Mouse (Mus musculus) kidney, embryonic 14.5 days (tissue): ENCODE data around the gene Zswim1. TPM values are rescaled to one million over a fixed set of nuclear protein-coding genes. Genes with fewer than 3 reads are reported as not detected.
"Not testable (repeated sequence)": the region's sequence is repeated elsewhere in the genome, so short reads cannot be mapped to it uniquely, and the experiment has no call there.

Experiments
- ATAC-seq: fragments of 200-750 bp; cut with Nextera tagmentation; 2 replicates; pipeline ENCODE4 v1.8.0; 2017; ENCODE audit warnings: moderate number of reproducible peaks, mild to moderate bottlenecking, moderate TSS enrichment, moderate library complexity; ENCODE audit not compliant: low FRiP score, low TSS enrichment
- H3K27ac ChIP-seq: fragments of 300-500 bp; sonication (generic); 2 replicates; pipeline ENCODE4 v1.5.1; 2014; ENCODE audit warnings: low read depth, mild to moderate bottlenecking, low read length, moderate library complexity, mixed read lengths
- H3K27me3 ChIP-seq: fragments of 300-500 bp; sonication (generic); 2 replicates; pipeline ENCODE4 v1.6.1; 2014; ENCODE audit warnings: mild to moderate bottlenecking, low read length; ENCODE audit not compliant: control insufficient read depth, insufficient read depth
- H3K36me3 ChIP-seq: fragments of 300-500 bp; sonication (generic); 2 replicates; pipeline ENCODE4 v1.6.1; 2014; ENCODE audit warnings: low read length, mixed read lengths; ENCODE audit not compliant: control insufficient read depth, insufficient read depth
- H3K4me1 ChIP-seq: fragments of 300-500 bp; sonication (generic); 2 replicates; pipeline ENCODE4 v1.6.1; 2014; ENCODE audit warnings: low read length, mixed read lengths; ENCODE audit not compliant: control insufficient read depth, insufficient read depth
- H3K4me2 ChIP-seq: fragments of 300-500 bp; sonication (generic); replicated peaks from 2 replicates; pipeline ENCODE4 v1.6.1; 2014; ENCODE audit warnings: low read depth, mild to moderate bottlenecking, low read length
- H3K4me3 ChIP-seq: fragments of 300-500 bp; sonication (generic); 2 replicates; pipeline ENCODE4 v1.5.1; 2014; ENCODE audit warnings: mild to moderate bottlenecking, low read length
- H3K9ac ChIP-seq: fragments of 300-500 bp; sonication (generic); 2 replicates; pipeline ENCODE4 v1.6.1; 2014; ENCODE audit warnings: low read depth, mild to moderate bottlenecking, low read length, moderate library complexity
- H3K9me3 ChIP-seq: fragments of 300-500 bp; sonication (generic); 2 replicates; pipeline ENCODE4 v1.6.1; 2016; ENCODE audit warnings: low read length; ENCODE audit not compliant: control insufficient read depth
- WGBS: fragments of 180-500 bp; shearing (Covaris S2); extraction: QIAGEN DNeasy Blood & Tissue Kit; methylation state at CpG from one replicate; pipeline ENCODE4 v1.1.7; 2014; 5-methylcytosine and 5-hydroxymethylcytosine counted together
- polyA plus RNA-seq: library from polyadenylated mRNA; unstranded; fragments of >200 nt; fragmentation: Nextera tagmentation; extraction: Ambion mirVana; gene quantifications from 2 replicates; pipeline ENCODE4 v1.2.1, GENCODE M21; 2014

The Zswim1 gene
- polyA plus RNA-seq, 1 experiment from 2014 or later, result 20.0 TPM

DNA sequence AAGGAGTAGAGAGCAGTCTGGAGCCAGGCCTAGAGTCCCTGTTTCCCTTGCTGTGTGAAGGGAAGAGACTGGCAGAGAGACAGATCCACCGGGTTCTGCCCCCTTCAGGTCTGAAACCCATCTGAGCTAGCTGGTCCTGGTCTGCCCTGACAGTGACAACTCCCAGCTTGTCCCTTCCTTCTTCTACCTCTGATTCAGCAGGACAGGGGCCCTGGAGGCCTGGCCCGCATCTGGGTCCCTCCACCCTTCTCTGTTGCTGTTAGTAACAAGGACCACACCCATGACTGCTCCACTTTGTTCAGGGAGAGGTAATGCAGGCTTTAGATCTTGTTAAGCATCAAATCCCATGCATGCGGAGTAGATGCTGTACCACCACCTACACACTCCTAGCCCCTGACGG lies 34.1 kb upstream of the Zswim1 start:
- Histone ChIP-seq H3K4me3 (no peak overlapping the region), H3K4me2 (no peak overlapping the region), H3K9ac (no peak overlapping the region), H3K9me3 (no peaks in the 10 kb centered on the region), H3K4me1 (peaks cover 13% of the 10 kb centered on the region; the same call in 1 of the 2 replicates), H3K27ac (no peak overlapping the region), H3K27me3 (no peaks in the 10 kb centered on the region), H3K36me3 (peaks cover 32% of the 10 kb centered on the region)
- no peak for ATAC-seq
- 65% methylated on average over 4 of the region's 4 CpGs for WGBS

DNA sequence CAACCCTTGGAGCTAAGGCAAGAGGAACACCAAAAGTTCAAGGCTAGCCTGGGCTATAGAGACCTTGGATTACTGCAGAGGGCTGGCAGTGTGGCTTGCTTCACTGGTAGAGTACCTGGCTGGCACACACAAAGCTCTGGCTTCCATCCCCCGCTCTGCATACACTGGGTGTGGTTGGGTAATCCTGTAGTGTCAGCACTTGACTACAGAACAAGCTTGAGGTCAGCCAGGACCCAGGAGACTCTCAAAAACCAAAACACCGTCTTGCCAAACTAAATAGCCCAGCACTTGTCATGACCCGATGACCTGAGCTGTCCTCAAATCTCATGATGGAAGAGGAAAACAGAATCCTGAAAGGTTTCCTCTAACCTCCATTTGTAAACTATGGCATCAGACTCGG lies 32.0 kb upstream of the Zswim1 start:
- Histone ChIP-seq H3K27ac (no peak overlapping the region), H3K4me1 (peaks cover 7% of the 10 kb centered on the region; the same call in 1 of the 2 replicates), H3K27me3 (no peaks in the 10 kb centered on the region), H3K9me3 (no peaks in the 10 kb centered on the region), H3K4me3 (no peak overlapping the region), H3K36me3 (peaks cover 46% of the 10 kb centered on the region), H3K4me2 (no peak overlapping the region), H3K9ac (no peak overlapping the region)
- ATAC-seq, result no peak
- WGBS, result 80% methylated on average over 4 of the region's 4 CpGs

DNA sequence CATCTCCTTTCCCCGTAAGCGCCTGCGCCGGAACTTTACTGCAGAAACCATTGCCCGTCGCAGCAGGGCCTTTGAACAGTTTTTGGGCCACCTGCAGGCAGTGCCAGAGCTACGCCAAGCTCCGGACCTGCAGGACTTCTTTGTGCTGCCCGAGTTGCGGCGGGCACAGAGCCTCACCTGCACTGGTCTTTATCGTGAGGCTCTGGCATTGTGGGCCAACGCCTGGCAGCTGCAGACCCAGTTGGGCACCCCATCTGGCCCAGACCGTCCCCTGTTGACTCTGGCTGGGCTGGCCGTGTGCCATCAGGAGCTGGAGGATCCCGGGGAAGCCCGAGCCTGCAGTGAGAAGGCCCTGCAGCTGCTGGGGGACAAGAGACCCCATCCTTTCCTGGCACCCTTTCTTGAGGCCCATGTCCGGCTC lies 30.6 kb upstream of the Zswim1 start:
- Histone ChIP-seq H3K4me2 (no peak overlapping the region), H3K4me1 (peaks cover 3% of the 10 kb centered on the region; the same call in 1 of the 2 replicates)
- ATAC-seq, result no peak

DNA sequence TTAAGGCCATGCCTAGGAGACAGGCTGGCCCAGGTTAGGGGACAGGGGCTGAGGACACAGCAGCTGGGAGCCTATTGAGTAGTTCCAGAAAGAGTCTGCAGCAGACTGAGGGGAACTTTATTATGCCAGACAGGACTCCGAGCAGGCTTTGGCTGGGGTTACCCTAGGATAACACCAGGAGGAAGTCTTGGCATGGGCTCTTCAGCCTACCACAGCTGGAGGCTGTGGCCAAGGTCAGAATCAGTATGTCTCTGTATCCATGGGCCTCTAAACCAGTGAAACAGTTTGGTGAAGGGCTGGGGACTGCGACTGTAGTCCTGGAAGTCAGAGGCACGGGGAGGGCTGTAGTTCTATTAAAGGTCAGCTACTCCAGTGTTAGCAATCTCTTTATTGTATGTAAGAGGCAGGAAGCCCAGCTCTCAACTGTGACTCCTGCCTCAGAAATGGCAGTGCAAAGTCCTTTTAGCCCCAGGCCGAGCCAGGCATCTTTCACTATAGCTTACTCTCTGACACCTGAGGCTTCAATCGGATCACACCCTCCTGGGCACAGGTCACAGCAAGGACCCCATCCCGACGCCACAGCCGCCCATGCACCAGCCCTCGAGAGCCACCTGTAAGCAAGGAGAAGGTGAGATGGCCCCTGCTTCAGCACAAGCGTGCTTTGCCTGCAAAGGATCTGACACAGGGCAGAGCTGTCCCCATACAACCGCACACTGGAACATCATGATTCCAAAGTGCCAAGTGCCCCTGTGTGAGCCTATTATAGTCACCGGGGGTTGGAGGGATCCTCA lies 29.9 kb upstream of the Zswim1 start:
- no peak overlapping the region for H3K27ac ChIP-seq
- H3K9ac ChIP-seq, result no peak overlapping the region
- no peaks in the 10 kb centered on the region for H3K9me3 ChIP-seq
- H3K36me3 ChIP-seq, result peaks cover 58% of the 10 kb centered on the region
- H3K27me3 ChIP-seq, result no peaks in the 10 kb centered on the region
- no peak overlapping the region for H3K4me3 ChIP-seq
- H3K4me2 ChIP-seq, result no peak overlapping the region
- 94% methylated on average over 12 of the region's 12 CpGs for WGBS
- no peaks in the 10 kb centered on the region for H3K4me1 ChIP-seq
- ATAC-seq, result no peak

More for the DNA sequence above, 30.6 kb upstream of the Zswim1 start:
- H3K4me3 ChIP-seq, result no peak overlapping the region
- no peak overlapping the region for H3K27ac ChIP-seq
- no peak overlapping the region for H3K9ac ChIP-seq
- H3K9me3 ChIP-seq, result no peaks in the 10 kb centered on the region
- WGBS, result 96% methylated on average over 18 of the region's 18 CpGs
- peaks cover 57% of the 10 kb centered on the region for H3K36me3 ChIP-seq
- no peaks in the 10 kb centered on the region for H3K27me3 ChIP-seq

DNA sequence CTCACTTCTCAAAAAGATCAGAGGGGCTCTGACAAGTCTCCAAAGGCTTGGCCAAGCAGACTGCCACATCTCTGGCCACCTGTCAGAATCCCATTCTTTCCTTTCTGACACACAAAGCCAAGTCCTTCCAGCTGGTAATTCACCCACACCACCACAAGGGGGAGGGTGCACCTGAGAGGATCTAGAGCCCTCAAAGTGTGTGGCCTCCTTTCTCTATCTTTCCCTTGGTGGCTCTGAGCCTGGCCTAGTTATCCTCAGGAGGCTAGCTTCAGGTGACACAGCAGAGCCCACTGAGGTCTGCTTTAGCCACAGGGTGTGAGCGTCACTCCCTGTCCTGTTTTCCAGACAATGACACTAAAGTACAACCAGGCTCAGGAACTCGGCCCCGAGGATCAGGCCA lies 29.2 kb upstream of the Zswim1 start:
- no peak for ATAC-seq
- H3K9me3 ChIP-seq, result no peaks in the 10 kb centered on the region
- no peak overlapping the region for H3K4me2 ChIP-seq
- no peak overlapping the region for H3K27ac ChIP-seq
- no peak overlapping the region for H3K9ac ChIP-seq
- H3K36me3 ChIP-seq, result peaks cover 63% of the 10 kb centered on the region
- WGBS, result 92% methylated on average over 3 of the region's 3 CpGs
- H3K27me3 ChIP-seq, result no peaks in the 10 kb centered on the region
- no peaks in the 10 kb centered on the region for H3K4me1 ChIP-seq
- H3K4me3 ChIP-seq, result no peak overlapping the region

DNA sequence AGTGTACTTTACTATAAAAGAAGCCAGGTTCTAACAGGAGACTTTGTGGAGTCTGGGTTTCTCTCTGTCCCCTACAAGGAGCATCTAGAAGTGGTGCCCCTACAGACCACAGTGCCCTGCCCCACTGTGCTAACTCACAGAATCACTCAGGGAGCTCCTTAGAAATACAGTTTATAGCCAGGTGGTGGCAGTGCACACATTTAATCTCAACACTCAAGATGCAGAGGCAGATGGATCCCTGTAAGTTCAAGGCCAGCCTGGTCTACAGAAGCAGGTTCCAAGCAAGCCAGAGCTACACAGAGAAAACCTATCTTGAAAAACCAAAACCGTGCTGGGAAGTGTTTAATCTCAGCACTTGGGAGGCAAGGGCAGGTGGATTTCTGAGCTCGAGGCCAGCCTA lies 28.7 kb upstream of the Zswim1 start:
- no peak for ATAC-seq
- Histone ChIP-seq H3K9ac (no peak overlapping the region), H3K4me3 (no peak overlapping the region), H3K9me3 (no peaks in the 10 kb centered on the region), H3K36me3 (peaks cover 62% of the 10 kb centered on the region), H3K27me3 (no peaks in the 10 kb centered on the region), H3K27ac (no peak overlapping the region), H3K4me2 (no peak overlapping the region), H3K4me1 (no peaks in the 10 kb centered on the region)
- WGBS, result 86% methylated on average over 2 of the region's 2 CpGs

DNA sequence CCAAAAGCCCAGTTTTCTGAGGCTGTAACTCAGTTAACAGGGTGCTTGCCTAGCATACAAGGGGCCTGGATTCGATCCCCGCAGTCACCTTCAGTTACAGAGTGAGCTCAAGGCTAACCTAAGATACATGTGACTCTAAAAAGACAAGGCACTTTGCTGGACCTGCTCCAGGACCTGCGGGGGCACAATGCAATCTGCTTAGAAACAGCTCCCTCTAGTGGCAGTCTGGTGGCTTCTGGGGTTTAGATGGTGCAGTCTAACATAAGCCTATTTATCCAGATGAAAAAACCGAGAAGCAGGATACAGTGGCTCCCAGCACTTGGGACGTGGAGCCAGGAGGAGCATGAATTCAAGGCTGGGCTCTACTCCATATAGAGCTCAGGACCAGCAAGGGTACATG lies 28.2 kb upstream of the Zswim1 start:
- Histone ChIP-seq H3K9me3 (no peaks in the 10 kb centered on the region), H3K9ac (no peak overlapping the region), H3K4me1 (no peaks in the 10 kb centered on the region), H3K4me2 (no peak overlapping the region), H3K27ac (no peak overlapping the region), H3K27me3 (no peaks in the 10 kb centered on the region), H3K4me3 (no peak overlapping the region), H3K36me3 (peaks cover 61% of the 10 kb centered on the region)
- WGBS, result 37% methylated on average over 5 of the region's 5 CpGs
- ATAC-seq, result peak; percentile 65

DNA sequence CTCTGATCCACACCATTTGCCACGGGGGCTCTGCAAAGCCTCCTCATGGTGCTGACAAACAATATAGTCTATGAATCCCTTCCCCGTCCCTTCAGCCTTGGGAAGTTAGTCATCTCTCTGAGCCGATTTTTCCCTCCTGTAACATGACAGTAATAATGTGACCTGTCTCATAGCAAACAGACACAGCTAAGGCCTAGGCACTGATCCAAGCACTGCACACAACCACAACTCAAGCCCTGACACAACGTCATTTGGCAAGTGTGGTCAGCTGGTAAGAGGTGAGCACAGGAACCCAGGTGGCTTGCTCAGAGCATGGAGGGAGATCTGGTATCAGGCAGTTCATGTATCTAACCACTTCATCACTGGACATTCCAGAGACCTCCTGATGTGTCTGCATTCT lies 26.6 kb upstream of the Zswim1 start:
- no peak for ATAC-seq
- Histone ChIP-seq H3K4me3 (no peak overlapping the region), H3K27me3 (no peaks in the 10 kb centered on the region), H3K27ac (no peak overlapping the region), H3K9me3 (no peaks in the 10 kb centered on the region), H3K4me2 (no peak overlapping the region), H3K36me3 (peaks cover 67% of the 10 kb centered on the region), H3K9ac (no peak overlapping the region), H3K4me1 (no peaks in the 10 kb centered on the region)
- WGBS, result 83% methylated on average over 4 of the region's 4 CpGs

DNA sequence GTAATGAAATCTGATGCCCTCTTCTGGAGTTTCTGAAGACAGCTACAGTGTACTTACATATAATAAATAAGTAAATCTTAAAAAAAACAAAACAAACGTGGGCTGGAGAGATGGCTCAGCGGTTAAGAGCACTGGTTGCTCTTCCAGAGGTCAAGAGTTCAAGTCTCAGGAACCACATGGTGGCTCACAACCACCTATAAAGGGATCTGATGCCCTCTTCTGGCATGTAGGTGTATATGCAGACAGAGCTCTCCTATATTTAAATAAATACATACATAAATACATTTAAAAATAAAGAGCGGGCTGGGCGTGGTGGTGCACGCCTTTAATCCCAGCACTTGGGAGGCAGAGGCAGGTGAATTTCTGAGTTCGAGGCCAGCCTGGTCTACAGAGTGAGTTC lies 23.9 kb upstream of the Zswim1 start:
- not testable (repeated sequence) for ATAC-seq, H3K27me3 ChIP-seq, H3K9me3 ChIP-seq, H3K9ac ChIP-seq, H3K4me2 ChIP-seq, H3K4me1 ChIP-seq, H3K4me3 ChIP-seq, H3K27ac ChIP-seq
- H3K36me3 ChIP-seq, result peaks cover 52% of the 10 kb centered on the region
- WGBS, result 79% methylated on average over 6 of the region's 6 CpGs
